Mouse (Mus musculus) B cell, adult 2 months (primary cell): ENCODE measurements around the gene Gm6465.
"Not testable (repeated sequence)": the region's sequence is repeated elsewhere in the genome, so short reads cannot be mapped to it uniquely, and the experiment has no call there.

Experiments
- DNase-seq, 2 experiments: peaks; one replicate each; pipeline ENCODE4 v3.0.0; 2022

Gm6465 gene

DNA sequence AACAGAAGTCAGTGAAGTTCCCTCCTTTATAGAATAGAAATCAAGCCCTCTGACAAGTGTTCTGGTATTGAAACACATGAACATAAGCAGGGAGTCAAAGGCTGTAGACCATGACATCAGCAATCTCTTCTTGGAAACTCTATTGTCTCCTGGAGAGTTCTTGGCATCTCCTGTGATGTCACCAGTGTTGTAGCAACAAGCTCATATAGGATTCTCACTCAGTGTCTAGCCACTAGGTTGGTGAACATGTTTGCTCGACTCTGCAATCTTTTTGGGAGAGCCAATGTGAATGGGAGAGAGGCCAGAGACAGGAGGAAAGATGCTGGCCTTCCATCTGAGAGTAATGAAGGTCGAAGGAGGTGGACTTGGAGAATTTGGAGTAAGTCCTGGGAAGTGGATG is at the start of gene Gm6465:
Gene Gm6465, plus strand, starts transcription at position 301 of the 400 bp plus-strand sequence.
- not testable (repeated sequence) for DNase-seq

DNA sequence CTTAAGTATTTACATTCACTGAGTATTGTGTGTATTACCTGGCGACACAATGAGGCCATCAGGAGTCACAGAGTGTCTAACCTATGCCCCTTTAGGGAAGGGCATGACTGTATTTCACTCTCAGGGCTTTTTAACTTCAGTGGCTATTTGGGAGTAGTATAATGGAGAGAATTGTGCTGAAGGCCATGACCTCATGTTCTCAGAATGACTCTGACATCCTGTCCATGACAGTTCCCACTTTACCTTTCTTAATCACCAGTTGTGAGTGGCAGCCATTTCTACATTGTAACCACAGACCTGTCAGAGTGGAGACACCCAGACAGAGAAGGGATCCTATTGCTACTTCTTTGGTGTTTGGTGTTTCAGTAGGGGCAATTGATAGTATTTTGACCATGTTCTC is 485 bp downstream of the Gm6465 start:
- DNase-seq = not testable (repeated sequence)

DNA sequence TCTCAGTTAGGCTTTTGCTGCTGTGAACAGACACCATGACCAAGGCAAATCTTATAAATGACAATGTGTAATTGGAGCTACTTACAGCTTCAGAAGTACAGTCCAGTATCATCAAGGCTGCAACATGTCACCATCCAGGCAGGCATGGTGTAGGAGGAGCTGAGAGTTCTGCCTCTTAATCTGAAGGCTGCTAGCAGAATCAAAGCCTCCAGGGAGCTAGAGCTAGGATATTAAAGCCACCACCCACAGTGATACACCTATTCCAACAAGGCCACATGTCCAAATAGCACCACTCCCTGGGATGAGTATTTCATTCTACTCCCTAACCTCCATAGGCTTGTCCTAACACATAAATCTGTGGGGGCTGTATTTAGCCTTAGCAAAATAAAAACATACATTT is 12.6 kb downstream of the Gm6465 start:
- DNase-seq = peak in 1 of 2 experiments; percentile 0
